Mouse (Mus musculus) testis, adult 2 months (tissue): Measurements from ENCODE around the gene Gm37240.

Experiments used
- CTCF ChIP-seq: fragments of 200-500 bp; IDR thresholded peaks from 2 replicates; pipeline ENCODE4 v1.5.1; 2012; ENCODE audit warnings: low read depth, mild to moderate bottlenecking, inconsistent platforms, low read length, moderate library complexity; ENCODE audit not compliant: control insufficient read depth, insufficient read depth, insufficient replicate concordance
- POLR2A ChIP-seq: fragments of 200-500 bp; IDR thresholded peaks from 2 replicates; pipeline ENCODE4 v1.6.1; 2012; ENCODE audit warnings: low read depth, mild to moderate bottlenecking, inconsistent platforms, low read length, moderate library complexity; ENCODE audit not compliant: control insufficient read depth

DNA sequence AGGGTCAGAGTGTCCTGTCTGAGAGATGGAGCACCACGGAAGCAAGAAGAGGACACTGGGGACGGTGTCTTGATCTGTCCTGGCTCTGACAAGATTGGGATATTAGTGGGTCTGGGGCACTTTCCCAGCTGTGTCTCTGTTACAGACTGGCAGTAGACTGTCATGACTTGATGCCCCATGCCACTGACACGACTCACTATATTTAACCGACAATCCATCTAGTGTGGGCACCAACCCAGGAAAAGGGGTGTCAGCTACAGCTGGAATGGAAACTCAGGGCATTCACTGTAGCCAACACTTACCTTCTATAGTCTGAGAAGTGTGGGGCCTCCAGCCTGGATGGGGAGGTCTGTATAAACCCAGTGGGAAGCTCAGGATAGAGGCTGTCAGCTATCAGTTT lies 681.4 kb downstream of the Gm37240 start:
- no peak for TF ChIP-seq POLR2A
- no peak for TF ChIP-seq CTCF
